Mouse (Mus musculus) stomach, postnatal 0 days (tissue): ENCODE measurements around the gene Atp13a5.

Experiments used
- CTCF ChIP-seq: IDR thresholded peaks from 2 replicates; pipeline ENCODE4 v1.5.1; 2016; ENCODE audit warnings: antibody characterized with exemption, low read depth, mild to moderate bottlenecking, moderate library complexity
- EP300 ChIP-seq: optimal IDR thresholded peaks from 2 replicates; pipeline ENCODE3; 2016; ENCODE audit warnings: antibody characterized with exemption

GRCm38 (mm10) chr16:29297555-29298021 is 80.9 kb downstream of the Atp13a5 start:
- TF ChIP-seq CTCF (no peak), EP300 (no peak)
